Mouse (Mus musculus): ENCODE data around the gene Aif1. TPM values are rescaled to one million over a fixed set of nuclear protein-coding genes. Genes with fewer than 3 reads are reported as not detected.

Gene Aif1
- polyA plus RNA-seq, 1 experiment = 10.2 TPM

- H3K36me3 ChIP-seq (ENCODE audit: control insufficient read depth, insufficient read depth, low read length) = peaks cover 19% of the 10 kb centered on the region
- peaks cover 5% of the 10 kb centered on the region; the same call in 1 of the 2 replicates for H3K4me1 ChIP-seq (ENCODE audit: control insufficient read depth, insufficient read depth, insufficient read length)
- WGBS = under 1% methylated on average over 43 of the region's 43 CpGs
- peak overlapping the region; percentile 97 for H3K27ac ChIP-seq (ENCODE audit: insufficient read depth, low read length)
- TF ChIP-seq CTCF (IDR thresholded peaks at IDR 0.05; ENCODE audit: extremely low read depth, insufficient read depth, insufficient read length, insufficient replicate concordance) = no peak
- TF ChIP-seq POLR2A (IDR thresholded peaks at IDR 0.05; ENCODE audit: low read depth, low read length) = no peak
- DNase-seq (ENCODE audit: low read depth in 1 of 2, low spot score in 2 of 2) = no peak
- H3K27me3 ChIP-seq (ENCODE audit: control insufficient read depth, insufficient read depth, low read length) = no peaks in the 10 kb centered on the region
- H3K4me3 ChIP-seq (ENCODE audit: extremely low read depth, insufficient read depth, insufficient read length) = peak overlapping the region; percentile 98
Observed at GRCm38 (mm10) chr17:35135591-35136320, 40.1 kb downstream of the Aif1 start.

DNA sequence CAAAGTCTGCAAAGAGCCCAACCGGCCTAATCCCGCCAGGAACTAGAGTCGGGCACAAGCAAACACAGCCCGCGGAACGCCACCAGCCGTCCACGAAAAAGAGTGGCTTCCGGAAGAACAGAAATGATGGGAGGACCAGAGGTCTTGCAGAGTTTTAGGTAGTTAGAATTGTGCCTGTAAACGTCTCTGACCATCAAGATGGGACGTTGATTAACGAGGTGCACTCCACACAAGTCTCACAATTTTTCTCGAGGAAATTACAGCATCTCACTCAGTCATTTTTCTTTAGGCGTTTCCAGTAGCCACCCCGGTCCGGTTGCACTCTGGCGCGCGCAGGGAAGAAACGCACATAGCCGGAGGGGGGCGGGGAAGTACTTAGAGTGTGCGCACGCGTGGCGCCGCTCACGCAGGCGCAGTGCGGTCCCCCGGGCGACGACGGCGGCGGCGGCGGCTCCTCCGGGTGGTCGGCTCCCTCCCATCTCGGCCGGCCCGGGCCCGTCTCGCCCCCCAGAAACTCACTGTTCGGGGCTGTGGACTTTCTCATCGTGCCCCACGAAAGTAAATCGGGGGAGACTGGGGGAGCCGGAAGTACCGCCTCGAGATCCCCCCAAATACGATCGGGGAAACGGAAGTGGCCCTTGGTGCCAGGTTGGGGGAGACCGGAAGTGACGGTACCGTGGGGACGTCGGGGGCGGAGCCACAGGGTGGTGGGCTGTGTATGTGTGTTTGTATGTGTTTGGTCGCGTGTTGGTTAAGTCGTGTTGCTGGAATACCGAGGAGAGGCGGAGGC is 40.9 kb downstream of the Aif1 start, which contains the start of gene Bag6:
TSS of gene Bag6 (plus strand) at position 378 of the 790 bp plus-strand sequence.
- H3K27me3 ChIP-seq (ENCODE audit: control insufficient read depth, insufficient read depth, low read length) = no peaks in the 10 kb centered on the region
- no peak; the same call in 1 of the 2 replicates for TF ChIP-seq POLR2A (IDR thresholded peaks at IDR 0.05; ENCODE audit: low read depth, low read length)
- TF ChIP-seq CTCF (IDR thresholded peaks at IDR 0.05; ENCODE audit: extremely low read depth, insufficient read depth, insufficient read length, insufficient replicate concordance) = no peak
- peaks cover 5% of the 10 kb centered on the region; the same call in 1 of the 2 replicates for H3K4me1 ChIP-seq (ENCODE audit: control insufficient read depth, insufficient read depth, insufficient read length)
- DNase-seq (ENCODE audit: low read depth in 1 of 2, low spot score in 2 of 2) = peak; percentile 88 to 93
- peak within 1 kb of the TSS; percentile 98 for H3K4me3 ChIP-seq (ENCODE audit: extremely low read depth, insufficient read depth, insufficient read length)
- WGBS = under 1% methylated on average over 66 of the region's 66 CpGs
- H3K27ac ChIP-seq (ENCODE audit: insufficient read depth, low read length) = peak within 1 kb of the TSS; percentile 97
- H3K36me3 ChIP-seq (ENCODE audit: control insufficient read depth, insufficient read depth, low read length) = peaks cover 11% of the 10 kb centered on the region

GRCm38 (mm10) chr17:35133517-35133916 is 42.4 kb downstream of the Aif1 start:
- no peak for DNase-seq (ENCODE audit: low read depth in 1 of 2, low spot score in 2 of 2)
- TF ChIP-seq CTCF (IDR thresholded peaks at IDR 0.05; ENCODE audit: extremely low read depth, insufficient read depth, insufficient read length, insufficient replicate concordance) (no peak), POLR2A (IDR thresholded peaks at IDR 0.05; ENCODE audit: low read depth, low read length) (no peak)
- WGBS = 93% methylated on average over 7 of the region's 7 CpGs
- no peak overlapping the region for H3K4me3 ChIP-seq (ENCODE audit: extremely low read depth, insufficient read depth, insufficient read length)
- H3K4me1 ChIP-seq (ENCODE audit: control insufficient read depth, insufficient read depth, insufficient read length) = peaks cover 5% of the 10 kb centered on the region; the same call in 1 of the 2 replicates
- no peaks in the 10 kb centered on the region for H3K27me3 ChIP-seq (ENCODE audit: control insufficient read depth, insufficient read depth, low read length)
- H3K36me3 ChIP-seq (ENCODE audit: control insufficient read depth, insufficient read depth, low read length) = no peaks in the 10 kb centered on the region; the same call in 1 of the 2 replicates
- H3K27ac ChIP-seq (ENCODE audit: insufficient read depth, low read length) = no peak overlapping the region

DNA sequence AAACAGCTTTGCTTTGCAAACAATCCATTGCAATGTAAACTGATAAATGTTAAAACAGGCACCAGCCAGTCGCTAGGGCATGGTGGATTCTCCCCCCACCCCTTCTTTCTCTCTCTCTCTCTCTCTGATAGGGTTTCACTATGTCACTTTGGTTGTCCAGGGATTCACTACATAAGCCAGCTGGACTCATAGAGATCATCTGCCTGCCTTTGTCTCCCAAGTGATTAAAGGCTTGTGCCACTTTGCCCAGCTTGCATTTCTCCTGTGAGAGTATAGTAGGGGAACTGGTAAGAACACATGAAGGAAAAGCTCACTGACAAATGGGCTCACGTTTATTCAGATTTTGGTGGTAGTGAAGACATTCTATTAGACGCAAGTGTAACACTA is 43.7 kb downstream of the Aif1 start:
- H3K27me3 ChIP-seq (ENCODE audit: control insufficient read depth, insufficient read depth, low read length) = no peaks in the 10 kb centered on the region
- H3K4me1 ChIP-seq (ENCODE audit: control insufficient read depth, insufficient read depth, insufficient read length) = peaks cover 8% of the 10 kb centered on the region; the same call in 1 of the 2 replicates
- DNase-seq (ENCODE audit: low read depth in 1 of 2, low spot score in 2 of 2) = no peak
- peaks cover 2% of the 10 kb centered on the region; the same call in 1 of the 2 replicates for H3K36me3 ChIP-seq (ENCODE audit: control insufficient read depth, insufficient read depth, low read length)
- TF ChIP-seq CTCF (IDR thresholded peaks at IDR 0.05; ENCODE audit: extremely low read depth, insufficient read depth, insufficient read length, insufficient replicate concordance) (no peak), POLR2A (IDR thresholded peaks at IDR 0.05; ENCODE audit: low read depth, low read length) (no peak)
- no peak overlapping the region for H3K27ac ChIP-seq (ENCODE audit: insufficient read depth, low read length)
- WGBS = 91% methylated on average over 3 of the region's 3 CpGs
- H3K4me3 ChIP-seq (ENCODE audit: extremely low read depth, insufficient read depth, insufficient read length) = no peak overlapping the region

- TF ChIP-seq CTCF (IDR thresholded peaks at IDR 0.05; ENCODE audit: extremely low read depth, insufficient read depth, insufficient read length, insufficient replicate concordance) (no peak), POLR2A (IDR thresholded peaks at IDR 0.05; ENCODE audit: low read depth, low read length) (no peak)
- Histone ChIP-seq H3K27me3 (ENCODE audit: control insufficient read depth, insufficient read depth, low read length) (no peaks in the 10 kb centered on the region), H3K27ac (ENCODE audit: insufficient read depth, low read length) (no peak within 1 kb of the TSS), H3K4me1 (ENCODE audit: control insufficient read depth, insufficient read depth, insufficient read length) (peaks cover 10% of the 10 kb centered on the region; the same call in 1 of the 2 replicates), H3K36me3 (ENCODE audit: control insufficient read depth, insufficient read depth, low read length) (peaks cover 2% of the 10 kb centered on the region; the same call in 1 of the 2 replicates), H3K4me3 (ENCODE audit: extremely low read depth, insufficient read depth, insufficient read length) (no peak within 1 kb of the TSS)
- no peak for DNase-seq (ENCODE audit: low read depth in 1 of 2, low spot score in 2 of 2)
- 88% methylated on average over 15 of the region's 15 CpGs for WGBS
Observed at GRCm38 (mm10) chr17:35131500-35132173, 44.2 kb downstream of the Aif1 start, which contains the start of gene Apom. Gene Apom, minus strand, starts transcription at chr17:35132050.

- Histone ChIP-seq H3K36me3 (ENCODE audit: control insufficient read depth, insufficient read depth, low read length) (peaks cover 2% of the 10 kb centered on the region; the same call in 1 of the 2 replicates), H3K4me3 (ENCODE audit: extremely low read depth, insufficient read depth, insufficient read length) (no peak overlapping the region), H3K27me3 (ENCODE audit: control insufficient read depth, insufficient read depth, low read length) (no peaks in the 10 kb centered on the region), H3K4me1 (ENCODE audit: control insufficient read depth, insufficient read depth, insufficient read length) (peaks cover 7% of the 10 kb centered on the region; the same call in 1 of the 2 replicates), H3K27ac (ENCODE audit: insufficient read depth, low read length) (no peak overlapping the region)
- TF ChIP-seq POLR2A (IDR thresholded peaks at IDR 0.05; ENCODE audit: low read depth, low read length) = no peak
- TF ChIP-seq CTCF (IDR thresholded peaks at IDR 0.05; ENCODE audit: extremely low read depth, insufficient read depth, insufficient read length, insufficient replicate concordance) = no peak
- WGBS = 90% methylated on average over 8 of the region's 8 CpGs
- DNase-seq (ENCODE audit: low read depth in 1 of 2, low spot score in 2 of 2) = no peak
Observed at GRCm38 (mm10) chr17:35131038-35131437, 44.8 kb downstream of the Aif1 start.
